Mouse (Mus musculus): ENCODE measurements around the gene Mrpl20. TPM values are rescaled to one million over a fixed set of nuclear protein-coding genes. Genes with fewer than 3 reads are reported as not detected.
A peak's percentile ranks its signal among the peaks of the same experiment; 100 is the strongest.
"Not testable (repeated sequence)": the region's sequence is repeated elsewhere in the genome, so short reads cannot be mapped to it uniquely, and the experiment has no call there.

Mrpl20 gene
- polyA plus RNA-seq, 1 experiment, result 94.1 TPM

- peak; percentile 92 for DNase-seq (ENCODE audit: low read depth)
- peak; percentile 71 for TF ChIP-seq CTCF (IDR thresholded peaks at IDR 0.05; ENCODE audit: borderline replicate concordance, extremely low read depth, insufficient read depth, insufficient read length)
- TF ChIP-seq POLR2A (IDR thresholded peaks at IDR 0.05; ENCODE audit: borderline replicate concordance, extremely low read depth, insufficient read depth, insufficient read length, poor library complexity, severe bottlenecking), result no peak; the same call in 1 of the 2 replicates
Measured at GRCm38 (mm10) chr4:155784081-155784701, 18.5 kb upstream of the Mrpl20 start.

- no peak for DNase-seq (ENCODE audit: low read depth)
- TF ChIP-seq POLR2A (IDR thresholded peaks at IDR 0.05; ENCODE audit: borderline replicate concordance, extremely low read depth, insufficient read depth, insufficient read length, poor library complexity, severe bottlenecking) (no peak), CTCF (IDR thresholded peaks at IDR 0.05; ENCODE audit: borderline replicate concordance, extremely low read depth, insufficient read depth, insufficient read length) (no peak)
Measured at GRCm38 (mm10) chr4:155785246-155785645, 17.4 kb upstream of the Mrpl20 start.

DNA sequence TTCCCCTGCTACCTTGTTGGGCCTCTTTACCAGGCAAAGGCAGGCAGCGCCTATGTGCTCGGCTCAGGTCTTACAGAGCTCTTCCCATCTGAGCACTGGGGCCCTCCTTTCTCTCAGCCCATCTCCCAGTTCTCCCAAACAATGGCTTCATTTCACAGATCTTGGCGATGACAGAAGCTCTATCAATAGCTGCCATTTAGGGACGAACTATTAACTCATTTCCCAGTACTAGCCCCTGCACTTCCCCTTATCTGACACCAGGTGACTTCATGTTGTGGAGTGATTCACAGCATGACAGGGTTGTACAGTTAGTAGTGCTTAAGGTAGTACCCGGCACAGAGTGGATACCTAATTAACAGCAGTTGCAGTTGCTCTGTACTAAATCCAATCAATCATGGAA lies 16.9 kb upstream of the Mrpl20 start, which contains the start of gene Tmem88b:
TSS of gene Tmem88b (minus strand) at position 56 of the 400 bp plus-strand sequence.
- TF ChIP-seq CTCF (IDR thresholded peaks at IDR 0.05; ENCODE audit: borderline replicate concordance, extremely low read depth, insufficient read depth, insufficient read length) (no peak; the same call in 1 of the 2 replicates), POLR2A (IDR thresholded peaks at IDR 0.05; ENCODE audit: borderline replicate concordance, extremely low read depth, insufficient read depth, insufficient read length, poor library complexity, severe bottlenecking) (no peak)
- DNase-seq (ENCODE audit: low read depth), result no peak

- DNase-seq (ENCODE audit: low read depth), result no peak
- TF ChIP-seq POLR2A (IDR thresholded peaks at IDR 0.05; ENCODE audit: borderline replicate concordance, extremely low read depth, insufficient read depth, insufficient read length, poor library complexity, severe bottlenecking), result no peak
Measured at GRCm38 (mm10) chr4:155788300-155788699, 14.4 kb upstream of the Mrpl20 start.

DNA sequence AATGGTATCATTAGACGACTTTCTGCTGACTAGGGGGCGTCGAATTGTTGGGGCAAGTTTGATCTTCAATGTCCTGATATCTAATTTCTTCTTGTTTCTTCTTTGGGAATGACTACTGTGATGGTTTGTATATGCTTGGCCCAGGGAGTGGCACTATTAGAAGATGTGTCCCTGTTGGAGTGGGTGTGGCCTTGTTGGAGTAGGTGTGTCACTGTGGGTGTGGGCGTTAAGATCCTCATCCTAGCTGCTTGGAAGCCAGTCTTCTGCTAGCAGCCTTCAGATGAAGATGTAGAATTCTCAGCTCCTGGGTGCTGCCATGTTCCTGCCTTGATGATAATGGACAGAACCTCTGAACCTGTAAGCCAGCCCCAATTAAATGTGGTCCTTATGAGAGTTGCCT lies 13.8 kb upstream of the Mrpl20 start:
- DNase-seq (ENCODE audit: low read depth), result not testable (repeated sequence)

- no peak for TF ChIP-seq POLR2A (IDR thresholded peaks at IDR 0.05; ENCODE audit: borderline replicate concordance, extremely low read depth, insufficient read depth, insufficient read length, poor library complexity, severe bottlenecking)
- TF ChIP-seq CTCF (IDR thresholded peaks at IDR 0.05; ENCODE audit: borderline replicate concordance, extremely low read depth, insufficient read depth, insufficient read length), result no peak
- no peak for DNase-seq (ENCODE audit: low read depth)
Measured at GRCm38 (mm10) chr4:155790021-155790489, 12.6 kb upstream of the Mrpl20 start, which contains the start of gene Ankrd65. Gene Ankrd65, plus strand, starts transcription at chr4:155790439.

GRCm38 (mm10) chr4:155790650-155791161 lies 12.0 kb upstream of the Mrpl20 start:
- no peak for DNase-seq (ENCODE audit: low read depth)
- TF ChIP-seq POLR2A (IDR thresholded peaks at IDR 0.05; ENCODE audit: borderline replicate concordance, extremely low read depth, insufficient read depth, insufficient read length, poor library complexity, severe bottlenecking) (no peak), CTCF (IDR thresholded peaks at IDR 0.05; ENCODE audit: borderline replicate concordance, extremely low read depth, insufficient read depth, insufficient read length) (no peak)

DNA sequence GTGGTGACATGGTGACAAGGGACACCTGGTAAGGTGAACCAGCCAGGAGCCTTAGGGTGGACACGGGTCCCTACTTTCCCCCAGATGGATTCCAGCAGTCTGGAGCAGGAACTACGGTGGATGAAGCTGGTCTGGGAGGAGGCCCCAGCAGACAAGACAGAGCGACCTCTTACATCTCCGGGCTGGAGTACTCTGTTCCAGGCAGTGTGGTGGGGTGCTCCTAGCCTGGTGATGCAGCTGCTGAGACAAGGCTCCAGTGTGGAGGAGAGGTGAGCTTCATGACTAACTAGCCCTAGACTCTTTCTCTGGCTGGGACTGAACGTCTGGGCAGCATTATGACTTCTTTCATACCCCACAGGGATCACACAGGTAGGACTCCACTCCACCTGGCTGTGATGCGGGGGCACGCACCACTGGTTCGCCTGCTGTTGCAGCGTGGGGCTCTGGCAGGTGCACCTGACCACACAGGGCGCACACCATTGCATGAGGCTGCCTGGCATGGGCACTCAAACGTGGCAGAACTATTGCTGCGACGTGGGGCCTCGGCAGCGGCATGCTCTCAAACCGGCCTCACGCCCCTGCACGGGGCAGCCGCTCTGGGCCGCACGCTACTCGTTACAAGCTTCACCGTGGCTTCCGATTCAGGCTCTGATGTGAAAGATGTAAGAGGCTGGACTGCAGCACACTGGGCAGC lies 11.3 kb upstream of the Mrpl20 start:
- no peak for TF ChIP-seq POLR2A (IDR thresholded peaks at IDR 0.05; ENCODE audit: borderline replicate concordance, extremely low read depth, insufficient read depth, insufficient read length, poor library complexity, severe bottlenecking)
- no peak for TF ChIP-seq CTCF (IDR thresholded peaks at IDR 0.05; ENCODE audit: borderline replicate concordance, extremely low read depth, insufficient read depth, insufficient read length)
- DNase-seq (ENCODE audit: low read depth), result no peak

DNA sequence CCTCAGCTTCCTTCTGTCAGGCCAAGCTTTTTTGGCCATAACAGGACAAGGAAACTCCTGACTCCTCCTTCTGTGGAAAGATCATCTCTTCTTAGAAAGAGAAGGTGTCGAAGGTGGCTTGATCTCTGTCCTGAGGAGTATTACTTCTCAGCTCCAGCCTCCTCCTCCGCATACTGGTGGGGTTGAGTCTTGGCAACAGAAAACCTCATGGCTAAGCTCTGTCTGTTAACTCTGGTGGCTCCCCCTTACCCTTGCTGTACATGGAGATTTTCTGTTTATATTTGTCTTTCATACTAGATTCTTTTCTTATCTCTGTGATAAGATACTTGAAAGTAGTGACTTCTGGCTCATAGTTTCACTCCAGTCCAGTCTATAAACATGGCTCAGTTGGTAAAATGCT lies 8.9 kb upstream of the Mrpl20 start:
- TF ChIP-seq POLR2A (IDR thresholded peaks at IDR 0.05; ENCODE audit: borderline replicate concordance, extremely low read depth, insufficient read depth, insufficient read length, poor library complexity, severe bottlenecking) (no peak), CTCF (IDR thresholded peaks at IDR 0.05; ENCODE audit: borderline replicate concordance, extremely low read depth, insufficient read depth, insufficient read length) (no peak)
- DNase-seq (ENCODE audit: low read depth), result no peak

DNA sequence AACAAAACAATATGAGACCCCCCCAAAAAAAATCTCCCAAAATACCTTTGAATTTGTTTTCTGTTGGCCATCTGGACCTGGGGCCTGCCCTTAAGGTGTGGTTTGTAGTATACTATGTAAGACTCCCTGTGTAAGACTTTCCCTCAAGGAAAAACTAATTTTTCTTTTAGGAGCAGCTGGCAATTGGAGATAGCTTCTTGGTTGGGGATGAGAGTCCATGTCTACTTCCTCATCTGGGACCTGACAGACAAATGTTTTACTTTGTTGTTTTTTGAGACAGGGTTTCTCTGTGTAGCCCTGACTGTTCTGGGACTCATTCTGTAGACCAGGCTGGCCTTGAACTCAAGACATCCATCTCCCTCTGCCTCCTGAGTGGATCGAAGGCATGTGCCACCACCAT lies 603 bp upstream of the Mrpl20 start:
- TF ChIP-seq POLR2A (IDR thresholded peaks at IDR 0.05; ENCODE audit: borderline replicate concordance, extremely low read depth, insufficient read depth, insufficient read length, poor library complexity, severe bottlenecking) (no peak), CTCF (IDR thresholded peaks at IDR 0.05; ENCODE audit: borderline replicate concordance, extremely low read depth, insufficient read depth, insufficient read length) (no peak)
- DNase-seq (ENCODE audit: low read depth), result no peak

GRCm38 (mm10) chr4:155803340-155804041 lies 813 bp downstream of the Mrpl20 start:
- DNase-seq (ENCODE audit: low read depth), result peak; percentile 98
- no peak for TF ChIP-seq CTCF (IDR thresholded peaks at IDR 0.05; ENCODE audit: borderline replicate concordance, extremely low read depth, insufficient read depth, insufficient read length)
- TF ChIP-seq POLR2A (IDR thresholded peaks at IDR 0.05; ENCODE audit: borderline replicate concordance, extremely low read depth, insufficient read depth, insufficient read length, poor library complexity, severe bottlenecking), result peak; percentile 76; the same call in 1 of the 2 replicates

All from brain, embryonic 14.5 days (tissue).